In genomic region chr5:105586655-105587054, GRCm38 (mm10) we compare ENCODE assay signal across 8 mouse cellular contexts.
DNase-seq lines count a peak whose midpoint lies in the region; ATAC-seq lines count a peak whose summit lies in the region.

No protein-coding gene starts in this region.

- H3K27ac ChIP-seq in brown adipose tissue, adult 24 weeks (replicated peaks; ENCODE audit: low read depth, low read length) = peak overlapping the region; percentile 98
- peak overlapping the region; percentile 55; the same call in 1 of the 2 replicates for H3K27ac ChIP-seq in hindbrain, embryonic 13.5 days
- peak overlapping the region; percentile 96 for H3K27ac ChIP-seq in lung, embryonic 16.5 days (ENCODE audit: low read length)

- H3K4me2 ChIP-seq in hindbrain, embryonic 13.5 days = no peak overlapping the region
- H3K4me2 ChIP-seq in lung, embryonic 16.5 days (ENCODE audit: low read depth, low read length) = peak overlapping the region; percentile 19; the same call in 1 of the 2 replicates

- DNase-seq in adrenal gland, adult (ENCODE audit: inconsistent age in 2 of 2, low spot score in 1 of 2) = peak; percentile 25 to 66
- DNase-seq in adrenal gland, postnatal 25 days = no peak
- no peak for DNase-seq in thymus, postnatal 4 days
- DNase-seq in Muller cell, postnatal 12 days (ENCODE audit: inconsistent ontology term) = no peak
- DNase-seq in frontal cortex, postnatal 10 days (ENCODE audit: low spot score in 2 of 2) = no peak

- no peak overlapping the region for H3K4me3 ChIP-seq in brown adipose tissue, adult 24 weeks (ENCODE audit: insufficient read depth, low read depth, low read length)
- no peak overlapping the region for H3K4me3 ChIP-seq in hindbrain, embryonic 13.5 days
- H3K4me3 ChIP-seq in lung, embryonic 16.5 days (ENCODE audit: low read length) = no peak overlapping the region

- peaks cover 17% of the 10 kb centered on the region for H3K4me1 ChIP-seq in brown adipose tissue, adult 24 weeks (ENCODE audit: control insufficient read depth, insufficient read depth, insufficient read length, low read length)
- H3K4me1 ChIP-seq in hindbrain, embryonic 13.5 days (replicated peaks) = peaks cover 18% of the 10 kb centered on the region
- peaks cover 26% of the 10 kb centered on the region for H3K4me1 ChIP-seq in lung, embryonic 16.5 days (replicated peaks; ENCODE audit: control insufficient read depth, insufficient read depth, low read length)

- ATAC-seq in hindbrain, embryonic 13.5 days (ENCODE audit: low FRiP score) = no peak
- peak; percentile 90 for ATAC-seq in lung, embryonic 16.5 days (ENCODE audit: low read depth)

- H3K9me3 ChIP-seq in hindbrain, embryonic 13.5 days = no peaks in the 10 kb centered on the region
- no peaks in the 10 kb centered on the region for H3K9me3 ChIP-seq in lung, embryonic 16.5 days (ENCODE audit: control insufficient read depth, low read length)

- H3K36me3 ChIP-seq in hindbrain, embryonic 13.5 days = peaks cover 3% of the 10 kb centered on the region; the same call in 1 of the 2 replicates
- H3K36me3 ChIP-seq in lung, embryonic 16.5 days (ENCODE audit: control insufficient read depth, insufficient read depth, low read length) = 0 out of 2 replicates have a peak, but pooled peaks cover 2% of the 10 kb centered on the region

- 68% methylated on average over 5 of the region's 5 CpGs for WGBS in hindbrain, embryonic 13.5 days
- 11% methylated on average over 5 of the region's 5 CpGs for WGBS in lung, embryonic 16.5 days

- H3K27me3 ChIP-seq in hindbrain, embryonic 13.5 days = no peaks in the 10 kb centered on the region
- no peaks in the 10 kb centered on the region for H3K27me3 ChIP-seq in lung, embryonic 16.5 days (ENCODE audit: control insufficient read depth, insufficient read depth, low read depth, low read length)

- H3K9ac ChIP-seq in hindbrain, embryonic 13.5 days = no peak overlapping the region
- no peak overlapping the region for H3K9ac ChIP-seq in lung, embryonic 16.5 days (ENCODE audit: low read length)

Comparison
In these comparisons a context has a peak if more than half of its experiments do, and no peak if none do; other contexts are left out.
1. DNase-seq: peak in adrenal gland, adult (2 of 2); none in adrenal gland, postnatal 25 days (single experiment), thymus, postnatal 4 days (single experiment), Muller cell, postnatal 12 days (single experiment) and frontal cortex, postnatal 10 days (0 of 2).
2. Peak in every context shown above with its lines, with median percentiles within 50 percentile points of each other: H3K27ac ChIP-seq.